Mouse (Mus musculus) kidney, adult 18-20 months (tissue): ENCODE results near the gene Ccdc40.
"Not testable (repeated sequence)": the region's sequence is repeated elsewhere in the genome, so short reads cannot be mapped to it uniquely, and the experiment has no call there.

Experiments
- DNase-seq: peaks from one replicate; pipeline ENCODE4 v3.0.0; 2021

The Ccdc40 gene

DNA sequence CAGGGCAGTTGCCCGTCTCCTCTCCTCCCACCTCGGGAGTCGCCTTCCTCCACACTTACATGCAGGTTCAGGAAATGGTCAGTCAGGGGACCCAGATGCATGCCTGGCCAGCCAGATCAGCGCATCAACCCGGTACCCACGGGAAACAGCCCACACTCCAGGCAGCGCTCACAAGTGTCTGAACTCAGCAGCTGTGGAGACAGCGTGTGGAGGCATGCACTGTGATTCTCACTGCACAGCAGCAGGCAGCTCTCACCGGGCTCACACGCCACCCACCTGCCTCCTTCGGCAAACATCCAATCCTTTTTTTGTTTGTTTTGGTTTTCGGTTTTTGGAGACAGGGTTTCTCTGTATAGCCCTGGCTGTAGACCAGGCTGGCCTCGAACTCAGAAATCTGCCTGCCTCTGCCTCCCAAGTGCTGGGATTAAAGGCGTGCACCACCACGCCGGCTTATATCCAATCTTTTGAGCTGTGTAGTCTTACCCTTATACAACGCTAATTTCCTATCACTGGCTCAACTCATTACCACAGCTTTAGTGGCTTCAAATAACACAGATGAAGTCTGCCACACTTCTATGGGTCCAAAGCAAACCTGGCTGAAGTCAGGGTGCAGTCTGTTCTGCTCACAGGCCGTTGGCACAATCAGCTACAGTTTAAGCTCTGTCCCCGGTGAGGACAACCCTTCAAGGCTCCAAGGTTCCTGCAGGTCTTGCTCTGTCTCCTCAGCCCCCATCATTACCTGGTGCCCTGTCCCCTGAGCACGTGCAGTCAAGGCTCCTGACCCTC lies 59.0 kb downstream of the Ccdc40 start:
- DNase-seq = no peak

DNA sequence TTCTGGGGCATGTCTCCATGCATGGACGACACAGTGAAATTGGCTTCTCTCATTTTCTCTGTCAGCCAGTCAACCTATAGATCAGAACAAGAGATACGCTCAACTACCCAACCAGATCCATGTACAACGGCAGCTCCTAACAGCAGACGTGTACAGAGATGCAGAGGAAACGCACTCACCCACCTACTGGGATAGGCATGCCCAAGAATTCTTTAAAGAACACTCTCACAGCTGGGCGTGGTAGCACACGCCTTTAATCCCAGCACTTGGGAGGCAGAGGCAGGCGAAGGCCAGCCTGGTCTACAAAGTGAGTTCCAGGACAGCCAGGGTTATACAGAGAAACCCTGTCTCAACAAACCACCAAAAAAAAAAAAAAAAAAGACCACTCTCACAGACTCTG lies 64.5 kb downstream of the Ccdc40 start:
- not testable (repeated sequence) for DNase-seq

DNA sequence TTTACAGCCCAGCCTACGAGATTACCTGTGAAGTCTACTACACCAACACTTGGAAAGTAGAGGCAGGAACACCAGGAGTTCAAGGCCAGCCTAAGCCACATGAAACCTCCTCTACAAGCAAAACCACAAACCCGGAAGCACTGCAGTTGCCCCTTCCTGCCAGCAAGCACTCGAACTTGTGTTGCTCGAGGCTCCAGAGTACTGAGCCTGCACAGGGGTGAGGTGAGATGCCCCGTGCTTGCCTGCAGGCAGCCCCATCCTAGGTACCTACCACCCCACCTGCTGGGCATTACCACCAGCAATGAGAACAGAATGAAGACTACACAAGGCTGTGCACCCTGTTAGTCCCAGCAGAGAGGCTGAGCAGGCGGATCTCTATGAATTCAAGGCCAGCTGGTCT lies 69.6 kb downstream of the Ccdc40 start:
- DNase-seq = no peak

DNA sequence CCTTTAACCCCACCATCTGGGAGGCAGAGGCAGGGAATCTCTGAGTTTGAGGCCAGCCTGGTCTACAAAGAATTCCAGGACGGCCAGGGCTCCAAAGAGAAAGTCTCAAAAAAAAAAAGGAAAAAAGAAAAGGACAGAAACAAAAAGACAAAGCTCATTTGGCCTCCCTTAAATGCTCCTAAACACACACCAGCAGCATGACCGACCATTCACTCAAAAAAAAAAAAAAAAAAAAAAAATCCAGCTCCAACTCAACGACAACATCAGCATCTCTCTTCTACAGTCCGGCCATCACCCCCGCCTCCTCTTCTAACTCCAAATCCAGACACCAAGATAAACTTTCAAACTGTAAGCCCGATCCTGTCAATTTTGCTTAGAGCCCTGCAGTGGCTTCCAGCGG lies 70.5 kb downstream of the Ccdc40 start:
- no peak for DNase-seq

DNA sequence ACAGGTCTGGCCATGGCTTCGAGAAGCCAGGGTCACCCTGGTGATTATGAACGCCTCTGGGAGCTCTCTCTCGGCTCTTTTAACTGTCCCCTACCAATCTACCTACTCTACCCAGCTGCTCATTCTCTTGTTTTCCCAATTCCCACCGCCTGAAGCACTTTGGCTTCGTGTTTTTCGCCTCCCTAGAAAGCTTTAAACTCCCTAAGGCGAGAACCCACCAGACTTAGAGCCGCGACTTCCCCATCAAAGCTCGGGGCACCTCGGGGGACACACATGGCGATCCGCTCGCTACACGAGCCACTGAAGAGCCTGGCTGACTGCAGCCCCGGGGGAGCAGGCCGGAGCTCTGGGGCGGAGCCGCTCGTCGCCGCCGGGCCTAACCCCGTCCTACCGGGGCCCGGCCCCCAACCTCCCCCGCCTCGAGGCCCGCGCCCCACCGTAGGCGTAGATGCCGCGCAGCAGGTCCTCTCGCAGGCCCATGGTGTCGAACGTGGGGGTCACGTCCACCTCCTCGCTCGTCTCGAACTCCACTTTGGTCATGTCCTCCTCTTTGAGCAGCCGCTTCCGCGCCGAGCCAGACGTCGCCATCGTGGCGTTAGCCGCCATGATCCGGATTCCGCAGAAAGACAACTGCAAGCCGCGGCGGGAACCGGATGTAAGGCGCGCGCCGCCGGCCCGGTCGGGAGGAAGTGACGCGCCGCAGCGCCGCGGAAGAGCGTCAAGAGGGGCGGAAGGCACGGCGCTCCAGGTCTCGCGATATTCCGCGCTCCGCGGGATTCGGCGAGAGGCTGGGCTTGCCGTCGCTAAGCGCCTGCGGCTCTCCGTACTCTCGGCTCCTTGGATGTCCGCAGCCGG lies 71.2 kb downstream of the Ccdc40 start, which contains the start of gene Eif4a3:
Eif4a3 (minus strand) TSS at position 699 of the 855 bp plus-strand sequence.
- peak; percentile 97 for DNase-seq

DNA sequence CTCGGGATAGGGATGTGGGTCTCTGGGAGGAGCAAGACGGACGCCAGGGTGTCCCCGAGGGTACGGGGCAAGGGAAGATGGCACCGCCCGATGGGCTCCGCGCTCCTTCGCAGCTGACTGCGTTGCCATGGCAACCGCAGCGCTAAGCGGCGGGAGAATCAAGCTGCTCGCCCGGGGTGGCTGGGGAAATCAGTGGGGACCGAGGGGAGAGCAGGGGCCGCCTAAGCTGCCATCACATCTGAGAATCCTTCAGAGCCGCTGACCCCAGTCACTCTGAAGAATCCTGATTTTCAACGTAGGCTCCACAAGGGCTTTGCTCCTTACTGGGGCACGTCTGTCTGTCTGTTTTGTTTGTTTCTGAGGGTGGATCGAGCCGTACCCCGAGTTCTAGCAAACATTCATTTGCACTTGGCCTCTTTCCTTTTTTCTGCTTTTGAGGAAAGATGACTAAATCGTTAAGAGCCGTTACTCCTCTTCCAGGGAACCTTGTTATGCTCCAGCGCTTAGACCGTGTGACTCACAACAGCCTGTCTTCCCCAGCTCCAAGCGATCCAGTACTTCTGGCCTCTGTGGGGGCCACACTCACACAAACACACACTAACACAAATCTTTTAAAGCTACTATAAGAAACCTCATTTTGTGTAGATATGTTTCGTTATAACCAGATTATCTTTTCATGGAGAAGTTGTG lies 72.0 kb downstream of the Ccdc40 start:
- DNase-seq = no peak

DNA sequence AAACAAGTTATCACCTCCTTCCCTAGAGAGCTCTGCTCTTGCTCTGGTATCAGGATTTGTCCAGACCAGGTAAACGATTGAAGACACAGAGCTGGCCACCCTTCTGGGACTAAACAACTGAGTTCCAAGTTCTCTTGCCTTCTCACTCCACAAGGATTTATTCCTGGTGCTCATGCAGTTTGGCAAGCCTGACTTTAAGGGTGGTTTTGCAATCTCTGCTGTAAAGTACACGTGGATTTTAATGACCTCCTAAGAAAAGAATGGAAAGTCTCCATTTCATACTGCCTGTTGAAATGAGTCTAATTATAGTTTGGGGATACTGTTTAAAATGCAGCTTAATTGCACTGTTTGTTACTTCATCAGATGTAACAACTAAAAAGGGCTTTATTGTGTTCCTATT lies 72.6 kb downstream of the Ccdc40 start:
- no peak for DNase-seq

DNA sequence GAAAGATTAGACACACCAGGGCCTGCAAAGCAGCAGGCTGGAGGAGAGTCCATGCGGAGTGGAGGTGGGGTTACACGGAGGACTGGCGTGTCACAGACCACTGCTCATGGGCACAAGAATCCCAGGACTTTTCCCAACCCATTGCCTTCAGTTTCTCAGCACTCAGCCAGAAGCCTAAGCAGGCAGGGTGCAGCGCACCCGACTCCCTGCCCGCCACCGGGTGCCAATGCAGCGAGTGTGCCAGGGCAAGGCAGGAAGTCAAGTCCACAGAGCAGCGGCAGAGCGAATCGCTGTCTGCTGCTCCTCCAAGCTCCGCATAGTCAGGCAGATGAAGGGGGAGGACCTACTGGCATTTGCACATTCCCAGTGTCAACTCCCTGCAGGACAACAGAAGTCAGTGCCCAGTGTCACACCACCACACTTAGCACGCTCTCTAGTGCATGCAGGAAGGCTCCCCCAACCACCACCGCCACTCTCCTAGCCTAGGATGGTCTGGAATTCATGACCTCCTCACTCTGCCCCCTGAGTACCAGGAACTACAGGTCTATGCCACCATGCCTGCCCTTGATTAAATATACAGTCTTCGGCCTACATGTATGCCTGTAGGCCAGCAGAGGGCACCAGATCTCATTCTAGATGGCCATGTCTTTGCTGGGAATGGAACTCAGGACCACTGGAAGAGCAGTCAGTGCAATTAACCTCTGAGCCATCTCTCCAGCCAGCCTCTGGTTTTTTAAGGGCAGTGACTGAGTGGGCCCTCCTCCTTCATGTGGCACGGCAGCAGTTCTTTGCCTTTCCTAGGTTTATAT lies 76.7 kb downstream of the Ccdc40 start:
- peak; percentile 52 for DNase-seq

DNA sequence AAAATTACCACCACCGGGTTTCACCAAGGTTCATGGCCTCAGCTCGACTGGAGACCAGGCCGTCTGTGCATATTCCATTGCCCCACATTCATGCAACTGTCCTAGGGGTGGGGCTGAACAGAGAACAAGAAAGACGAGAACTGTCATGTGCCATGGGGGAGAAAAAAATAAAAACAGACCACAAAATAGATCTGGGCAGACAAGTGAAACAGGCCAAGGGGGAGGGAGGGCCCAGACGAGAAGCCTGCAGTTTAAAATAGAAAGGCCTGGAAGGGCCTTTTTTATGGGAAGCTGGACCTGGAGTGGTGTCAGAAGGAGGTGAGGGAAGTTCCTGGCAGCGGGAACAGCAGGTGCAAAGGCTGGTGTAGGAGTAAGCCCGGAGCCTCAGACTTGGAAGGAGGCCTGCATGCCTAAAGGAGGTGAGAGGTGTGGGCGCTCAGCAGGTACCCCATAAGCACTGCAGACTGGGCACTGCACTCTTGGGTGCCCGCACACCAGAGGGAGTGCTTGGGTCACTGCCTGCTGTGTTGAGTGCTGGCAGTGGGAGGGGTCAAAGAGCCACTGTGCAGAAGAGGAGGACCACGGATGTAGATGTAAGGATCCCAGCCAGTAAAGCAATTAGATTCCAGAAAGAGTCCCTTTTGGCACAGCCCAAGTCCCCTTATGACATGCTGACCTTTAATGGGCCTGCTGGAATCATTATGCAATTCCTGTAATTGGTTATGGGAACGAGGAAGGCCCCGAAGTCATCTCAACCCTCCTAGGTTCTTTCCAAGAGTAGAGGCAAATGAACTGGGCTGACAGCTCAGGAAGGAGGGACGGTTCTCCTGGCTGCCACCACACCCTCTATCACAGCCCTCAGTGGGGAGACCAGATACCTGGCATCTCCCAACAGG lies 78.6 kb downstream of the Ccdc40 start:
- DNase-seq = peak; percentile 14

DNA sequence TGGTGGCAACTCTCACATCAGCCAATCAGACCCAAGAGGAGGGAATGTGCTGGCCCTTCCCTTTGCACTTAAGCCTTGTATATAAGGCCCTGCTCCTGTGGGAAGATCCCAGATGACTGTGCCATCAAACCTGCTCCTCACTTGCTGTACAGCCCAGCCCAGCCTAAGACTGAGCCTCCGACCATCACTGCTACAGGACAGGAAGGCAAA lies 79.2 kb downstream of the Ccdc40 start, which contains the start of gene Card14:
Card14 (plus strand) TSS at position 111 of the 210 bp plus-strand sequence.
- DNase-seq = no peak

DNA sequence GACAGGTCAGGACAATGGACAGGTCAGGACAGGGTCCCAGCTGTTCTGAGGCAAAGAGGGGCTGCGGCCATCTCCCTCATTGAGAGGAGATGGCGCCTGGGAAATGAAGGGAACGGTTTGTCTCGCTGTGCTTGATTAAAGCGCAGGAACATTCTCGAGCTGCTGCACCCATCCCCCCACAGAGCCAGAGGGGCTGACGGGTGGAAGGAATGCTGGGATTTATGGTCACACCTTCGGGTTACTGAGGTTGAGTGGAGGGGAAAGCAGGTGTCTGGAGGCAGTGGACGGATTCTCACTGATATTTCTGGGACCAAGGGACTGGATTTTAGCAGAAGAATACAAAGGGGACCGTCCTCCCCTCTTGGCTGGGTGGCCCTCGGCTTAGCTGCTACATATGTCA lies 79.5 kb downstream of the Ccdc40 start:
- DNase-seq = no peak

DNA sequence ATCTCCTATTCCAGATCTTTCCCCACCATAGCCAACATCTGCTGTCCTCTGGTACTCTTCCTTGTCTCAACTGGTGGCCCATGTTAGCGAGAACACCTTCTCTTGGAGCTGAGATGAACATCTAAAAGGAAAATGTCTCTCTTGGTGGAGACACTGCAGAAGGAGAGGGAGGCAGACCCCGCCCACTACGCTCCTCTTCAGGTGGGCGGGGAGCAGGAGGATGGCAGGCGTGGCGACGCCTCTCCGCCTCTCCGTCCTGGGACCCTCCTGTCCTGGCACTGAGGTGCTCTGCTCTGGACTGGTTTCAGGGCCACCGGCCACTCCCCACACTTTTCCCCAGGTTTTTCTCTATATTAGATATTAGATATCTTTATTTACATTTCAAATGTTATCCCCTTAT lies 82.2 kb downstream of the Ccdc40 start:
- no peak for DNase-seq

DNA sequence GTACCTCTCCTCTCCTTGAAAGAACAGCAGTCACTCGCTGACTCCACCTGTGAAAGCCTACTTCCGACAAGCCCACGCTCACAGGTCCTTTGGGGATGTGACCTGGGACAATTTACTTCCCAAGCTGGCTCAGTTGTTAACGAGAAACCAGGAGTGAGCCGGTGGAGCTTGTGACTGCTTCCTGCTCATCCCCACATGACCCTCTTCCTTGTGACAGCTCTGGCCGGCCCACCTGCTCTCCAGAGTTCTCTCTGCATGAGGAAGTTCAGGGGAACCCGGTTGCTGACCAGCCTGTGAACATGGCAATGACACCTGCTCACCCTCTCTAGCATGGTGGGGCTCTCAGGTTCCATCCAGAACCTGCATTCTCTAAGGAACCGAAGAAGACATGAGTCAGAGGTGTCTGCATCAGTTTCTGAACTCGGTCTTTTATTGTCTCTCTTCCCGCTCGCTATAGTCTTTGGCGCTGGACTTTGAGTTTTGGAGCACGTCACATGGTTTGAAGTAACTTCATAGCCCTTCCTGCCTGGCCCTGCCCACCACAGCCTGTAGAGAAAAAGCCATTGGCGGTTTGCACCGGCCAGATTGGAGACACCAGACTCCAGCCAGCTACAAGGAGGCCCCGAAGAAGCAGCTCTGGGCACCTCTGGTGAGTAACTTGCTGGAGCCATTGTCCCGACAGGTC lies 86.0 kb downstream of the Ccdc40 start:
- peak; percentile 65 for DNase-seq
